Mouse (Mus musculus) midbrain, embryonic 12.5 days (tissue): ENCODE measurements at regions not wholly inside any gene's neighbourhood (a gene's known extent, or its start where the extent isn't known, plus 50 kb on each side); places are given as distances from the start of the nearest gene placed in this dataset.

Experiments used
- ATAC-seq: fragments of 200-750 bp; cut with Nextera tagmentation; 2 replicates; pipeline ENCODE4 v1.8.0; 2017; ENCODE audit warnings: low read depth, moderate TSS enrichment, moderate library complexity; ENCODE audit not compliant: low FRiP score
- H3K27ac ChIP-seq: fragments of 300-500 bp; sonication (generic); replicated peaks from 2 replicates; pipeline ENCODE4 v1.5.1; 2016; ENCODE audit warnings: mild to moderate bottlenecking
- H3K27me3 ChIP-seq: fragments of 300-500 bp; sonication (generic); 2 replicates; pipeline ENCODE4 v1.6.1; 2016; ENCODE audit warnings: mild to moderate bottlenecking
- H3K36me3 ChIP-seq: fragments of 300-500 bp; sonication (generic); 2 replicates; pipeline ENCODE4 v1.6.1; 2016
- H3K4me1 ChIP-seq: fragments of 300-500 bp; sonication (generic); 2 replicates; pipeline ENCODE4 v1.6.1; 2016
- H3K4me2 ChIP-seq: fragments of 300-500 bp; sonication (generic); replicated peaks from 2 replicates; pipeline ENCODE4 v1.6.1; 2016; ENCODE audit warnings: mild to moderate bottlenecking, moderate library complexity
- H3K4me3 ChIP-seq: fragments of 300-500 bp; sonication (generic); 2 replicates; pipeline ENCODE4 v1.5.1; 2016; ENCODE audit warnings: mild to moderate bottlenecking
- H3K9ac ChIP-seq: fragments of 300-500 bp; sonication (generic); replicated peaks from 2 replicates; pipeline ENCODE4 v1.6.1; 2016; ENCODE audit warnings: mild to moderate bottlenecking, moderate library complexity
- H3K9me3 ChIP-seq: fragments of 300-500 bp; sonication (generic); 2 replicates; pipeline ENCODE4 v1.6.1; 2016; ENCODE audit warnings: mild to moderate bottlenecking
- WGBS: fragments of 180-500 bp; shearing (Covaris S2); methylation state at CpG from one replicate; pipeline ENCODE4 v1.1.7; 2016; 5-methylcytosine and 5-hydroxymethylcytosine counted together

DNA sequence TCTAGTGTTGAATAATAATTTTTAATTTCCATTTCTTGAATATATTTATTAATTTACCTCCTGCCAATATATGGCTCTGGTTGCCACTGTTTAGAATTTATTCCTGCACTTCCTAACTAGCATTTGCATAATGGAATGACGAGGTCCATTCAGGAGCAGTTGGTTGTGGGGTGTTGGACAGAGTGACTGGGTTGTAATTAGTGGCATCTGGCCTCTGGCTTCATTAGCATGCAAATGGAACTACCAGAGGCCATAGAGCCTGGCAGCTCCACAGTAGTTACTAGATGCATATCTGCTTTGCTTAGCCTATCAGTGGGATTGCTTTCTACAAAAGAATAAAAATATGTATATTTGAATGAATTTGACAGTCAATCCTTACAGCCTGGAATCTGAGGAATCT, 1099.6 kb upstream of the Cdh8 start:
- H3K27me3 ChIP-seq: no peaks in the 10 kb centered on the region
- ATAC-seq: peak; percentile 97
- H3K9ac ChIP-seq: no peak overlapping the region
- H3K4me2 ChIP-seq: no peak overlapping the region
- H3K36me3 ChIP-seq: no peaks in the 10 kb centered on the region
- no peak overlapping the region for H3K4me3 ChIP-seq
- no peak overlapping the region for H3K27ac ChIP-seq
- H3K4me1 ChIP-seq: peaks cover 4% of the 10 kb centered on the region; the same call in 1 of the 2 replicates
- WGBS: 10% methylated on average over 1 of the region's 1 CpGs
- H3K9me3 ChIP-seq: no peaks in the 10 kb centered on the region

DNA sequence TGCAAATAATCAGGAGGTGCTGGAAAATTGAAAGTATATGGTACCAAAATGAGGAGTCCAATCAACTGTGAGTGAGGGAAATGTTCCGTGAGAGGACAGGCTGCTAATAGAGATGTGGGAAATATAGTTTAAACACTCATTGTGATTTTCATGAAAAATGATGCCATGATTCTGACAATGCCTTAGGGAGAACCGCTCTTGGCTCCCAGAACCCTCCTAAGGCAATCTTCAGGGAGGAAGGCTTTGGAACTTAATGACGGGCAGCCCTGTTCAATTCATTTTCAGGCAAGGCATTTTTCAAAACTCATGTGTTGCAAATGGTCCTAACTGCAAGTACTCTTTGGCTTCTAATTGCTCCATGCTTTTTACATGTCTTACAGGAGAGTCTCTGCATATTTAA, 1098.9 kb upstream of the Cdh8 start:
- Histone ChIP-seq H3K9ac (no peak overlapping the region), H3K27me3 (no peaks in the 10 kb centered on the region), H3K9me3 (no peaks in the 10 kb centered on the region), H3K4me1 (peaks cover 4% of the 10 kb centered on the region; the same call in 1 of the 2 replicates), H3K4me3 (no peak overlapping the region), H3K27ac (0 out of 2 replicates have a peak overlapping the region, but pooled peaks have one; percentile 25), H3K36me3 (no peaks in the 10 kb centered on the region), H3K4me2 (no peak overlapping the region)
- 74% methylated on average over 3 of the region's 3 CpGs for WGBS
- no peak; the same call in 1 of the 2 replicates for ATAC-seq

DNA sequence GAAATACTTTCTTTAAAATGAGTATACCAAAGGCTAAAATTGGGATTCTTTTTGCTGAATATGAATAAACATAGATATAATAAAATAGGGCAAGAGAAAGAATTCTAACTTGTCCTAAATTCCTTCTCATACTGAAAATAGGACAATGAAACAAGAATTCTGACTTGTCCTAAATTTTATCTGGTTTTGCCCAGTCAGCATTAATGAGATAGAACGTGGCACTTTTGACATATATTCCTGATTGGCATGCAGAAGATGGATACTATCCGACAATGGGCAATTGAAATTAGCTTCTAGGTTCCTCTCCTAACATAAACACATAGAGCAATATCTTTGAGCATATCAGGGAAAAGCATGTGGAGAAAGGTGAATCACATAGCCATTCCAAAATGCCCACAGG, 1090.2 kb upstream of the Cdh8 start:
- 83% methylated on average over 2 of the region's 2 CpGs for WGBS
- Histone ChIP-seq H3K4me3 (no peak overlapping the region), H3K36me3 (no peaks in the 10 kb centered on the region), H3K27ac (no peak overlapping the region), H3K9me3 (no peaks in the 10 kb centered on the region), H3K27me3 (no peaks in the 10 kb centered on the region), H3K4me1 (0 out of 2 replicates have a peak, but pooled peaks cover 4% of the 10 kb centered on the region), H3K9ac (no peak overlapping the region), H3K4me2 (no peak overlapping the region)
- no peak for ATAC-seq

GRCm38 (mm10) chr8:100500342-100500712, 1084.1 kb upstream of the Cdh8 start:
- 0 out of 2 replicates have a peak overlapping the region, but pooled peaks have one; percentile 15 for H3K27ac ChIP-seq
- ATAC-seq: peak; percentile 2; the same call in 1 of the 2 replicates
- H3K4me3 ChIP-seq: no peak overlapping the region
- no peak overlapping the region for H3K4me2 ChIP-seq
- H3K4me1 ChIP-seq: peaks cover 5% of the 10 kb centered on the region; the same call in 1 of the 2 replicates
- H3K9ac ChIP-seq: no peak overlapping the region
- no peaks in the 10 kb centered on the region for H3K36me3 ChIP-seq
- H3K9me3 ChIP-seq: no peaks in the 10 kb centered on the region
- no peaks in the 10 kb centered on the region for H3K27me3 ChIP-seq

- Histone ChIP-seq H3K9me3 (no peaks in the 10 kb centered on the region), H3K36me3 (no peaks in the 10 kb centered on the region), H3K27ac (0 out of 2 replicates have a peak overlapping the region, but pooled peaks have one; percentile 15), H3K4me1 (peaks cover 5% of the 10 kb centered on the region; the same call in 1 of the 2 replicates), H3K4me3 (no peak overlapping the region), H3K4me2 (peak overlapping the region; percentile 6; the same call in 1 of the 2 replicates), H3K27me3 (no peaks in the 10 kb centered on the region), H3K9ac (no peak overlapping the region)
- ATAC-seq: peak; percentile 89
- 22% methylated on average over 6 of the region's 6 CpGs for WGBS
These were observed 1083.5 kb upstream of the Cdh8 start for GRCm38 (mm10) chr8:100499614-100500341.

DNA sequence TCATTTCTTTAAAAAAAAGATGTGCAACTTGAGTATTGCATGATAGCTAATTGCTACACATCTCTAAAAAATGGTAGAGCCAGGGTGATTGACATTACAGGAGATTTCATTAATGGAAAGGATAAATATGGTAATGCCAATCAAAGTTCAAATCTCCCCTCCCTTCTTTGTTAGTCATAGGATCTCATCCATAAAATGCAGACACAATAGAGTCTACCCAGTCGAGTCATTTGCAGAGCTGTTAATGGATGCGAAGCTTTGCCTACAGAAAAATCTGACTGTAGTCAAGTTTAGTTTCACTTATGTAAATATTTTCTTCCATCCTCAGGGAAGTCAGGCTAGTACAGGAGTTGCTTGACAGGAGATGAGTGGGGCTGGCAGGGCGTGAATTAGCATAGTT, 1078.2 kb upstream of the Cdh8 start:
- Histone ChIP-seq H3K27me3 (no peaks in the 10 kb centered on the region), H3K27ac (no peak overlapping the region), H3K4me1 (no peaks in the 10 kb centered on the region), H3K4me2 (no peak overlapping the region), H3K9ac (no peak overlapping the region), H3K36me3 (no peaks in the 10 kb centered on the region), H3K9me3 (no peaks in the 10 kb centered on the region), H3K4me3 (no peak overlapping the region)
- peak; percentile 32; the same call in 1 of the 2 replicates for ATAC-seq
- 58% methylated on average over 3 of the region's 3 CpGs for WGBS

DNA sequence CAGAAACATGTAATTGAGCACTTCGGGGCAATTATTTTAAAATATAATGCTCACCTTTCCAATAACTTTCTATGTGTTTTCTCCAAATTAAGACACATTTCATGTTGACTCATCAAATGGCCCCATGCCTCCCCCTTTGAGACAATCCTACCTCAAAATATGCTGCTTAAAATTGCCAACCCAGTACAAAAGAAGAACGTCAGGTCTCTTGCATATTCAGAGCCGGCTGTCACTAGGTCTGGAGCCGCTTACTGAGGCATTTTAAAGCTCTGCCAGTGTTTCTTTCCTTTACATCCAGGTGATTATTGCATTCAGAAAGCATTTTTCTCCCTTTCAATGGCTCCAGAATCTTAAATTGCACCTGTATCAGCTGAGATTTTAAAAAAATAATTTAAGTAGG, 1059.7 kb upstream of the Cdh8 start:
- Histone ChIP-seq H3K27ac (no peak overlapping the region), H3K36me3 (no peaks in the 10 kb centered on the region), H3K4me2 (no peak overlapping the region), H3K9ac (no peak overlapping the region), H3K4me1 (no peaks in the 10 kb centered on the region), H3K27me3 (no peaks in the 10 kb centered on the region), H3K9me3 (no peaks in the 10 kb centered on the region), H3K4me3 (no peak overlapping the region)
- 76% methylated on average over 4 of the region's 4 CpGs for WGBS
- no peak for ATAC-seq

GRCm38 (mm10) chr8:100451231-100451630, 1035.0 kb upstream of the Cdh8 start:
- Histone ChIP-seq H3K4me3 (no peak overlapping the region), H3K36me3 (no peaks in the 10 kb centered on the region), H3K4me1 (no peaks in the 10 kb centered on the region), H3K27me3 (no peaks in the 10 kb centered on the region), H3K9me3 (no peaks in the 10 kb centered on the region), H3K27ac (no peak overlapping the region), H3K9ac (no peak overlapping the region), H3K4me2 (no peak overlapping the region)
- 67% methylated on average over 2 of the region's 2 CpGs for WGBS
- no peak for ATAC-seq

DNA sequence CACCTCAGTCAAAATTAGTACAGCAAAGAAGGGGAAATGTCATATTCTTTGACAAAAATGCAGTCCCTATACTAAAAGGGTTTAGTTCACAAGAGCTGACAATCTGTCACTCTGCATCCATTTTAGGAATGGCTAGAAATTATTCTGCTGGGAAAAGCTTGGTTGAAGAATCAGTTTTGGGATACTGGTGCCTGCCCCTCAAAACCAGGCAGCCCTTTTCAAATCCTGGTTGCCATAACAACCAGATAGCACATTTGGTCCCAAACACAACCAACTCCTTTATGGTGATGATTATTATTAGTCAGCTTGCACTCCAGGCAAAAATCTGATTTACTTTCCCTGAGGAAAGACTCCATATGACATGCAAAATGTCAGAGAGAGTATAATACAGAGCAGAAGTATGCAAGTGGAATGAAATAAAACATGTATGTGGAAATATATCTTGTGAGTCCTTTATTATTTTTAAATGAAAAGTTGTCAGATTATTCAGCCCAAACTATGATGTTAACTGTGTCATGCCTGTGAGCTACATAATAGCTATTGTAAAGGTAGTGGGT, 1034.2 kb upstream of the Cdh8 start:
- Histone ChIP-seq H3K4me1 (no peaks in the 10 kb centered on the region), H3K36me3 (no peaks in the 10 kb centered on the region), H3K9ac (no peak overlapping the region), H3K4me2 (no peak overlapping the region), H3K27ac (no peak overlapping the region), H3K27me3 (no peaks in the 10 kb centered on the region), H3K9me3 (no peaks in the 10 kb centered on the region), H3K4me3 (no peak overlapping the region)
- ATAC-seq: no peak

- H3K9ac ChIP-seq: no peak overlapping the region
- no peak overlapping the region for H3K4me2 ChIP-seq
- H3K27me3 ChIP-seq: no peaks in the 10 kb centered on the region
- ATAC-seq: no peak
- H3K9me3 ChIP-seq: no peaks in the 10 kb centered on the region
- no peaks in the 10 kb centered on the region for H3K36me3 ChIP-seq
- H3K27ac ChIP-seq: no peak overlapping the region
- WGBS: 58% methylated on average over 2 of the region's 2 CpGs
- no peak overlapping the region for H3K4me3 ChIP-seq
- H3K4me1 ChIP-seq: no peaks in the 10 kb centered on the region
These were observed 1030.5 kb upstream of the Cdh8 start for GRCm38 (mm10) chr8:100446677-100447350.
